Mouse (Mus musculus) midbrain, postnatal 0 days (tissue): ENCODE measurements at regions not wholly inside any gene's neighbourhood (a gene's known extent, or its start where the extent isn't known, plus 50 kb on each side); places are given as distances from the start of the nearest gene placed in this dataset.

Source experiments
- ATAC-seq: fragments of 200-750 bp; cut with Nextera tagmentation; 2 replicates; pipeline ENCODE4 v1.8.0; 2017; ENCODE audit warnings: moderate number of reproducible peaks, mild to moderate bottlenecking, moderate TSS enrichment, moderate library complexity; ENCODE audit not compliant: low FRiP score
- DNase-seq: peaks from one replicate; pipeline ENCODE4 v3.0.0-alpha.2; 2015; ENCODE audit warnings: low spot score
- H3K27ac ChIP-seq: fragments of 300-500 bp; sonication (generic); 2 replicates; pipeline ENCODE4 v1.5.1; 2014; ENCODE audit warnings: low read depth, mild to moderate bottlenecking, low read length, mixed read lengths
- H3K27me3 ChIP-seq: fragments of 300-500 bp; sonication (generic); 2 replicates; pipeline ENCODE4 v1.6.1; 2014; ENCODE audit warnings: low read length, control low read depth, mixed read lengths; ENCODE audit not compliant: insufficient read depth
- H3K36me3 ChIP-seq: fragments of 300-500 bp; sonication (generic); 2 replicates; pipeline ENCODE4 v1.6.1; 2014; ENCODE audit warnings: low read length, control low read depth, mixed read lengths; ENCODE audit not compliant: insufficient read depth
- H3K4me1 ChIP-seq: fragments of 300-500 bp; sonication (generic); 2 replicates; pipeline ENCODE4 v1.6.1; 2014; ENCODE audit warnings: mild to moderate bottlenecking, control low read depth, antibody characterized with exemption, low read length, mixed read lengths; ENCODE audit not compliant: insufficient read depth
- H3K4me2 ChIP-seq: fragments of 300-500 bp; sonication (generic); 2 replicates; pipeline ENCODE4 v1.6.1; 2014; ENCODE audit warnings: low read depth, mild to moderate bottlenecking, low read length, mixed read lengths; ENCODE audit not compliant: poor library complexity, severe bottlenecking
- H3K4me3 ChIP-seq: fragments of 300-500 bp; sonication (generic); 2 replicates; pipeline ENCODE4 v1.5.1; 2014; ENCODE audit warnings: low read depth, mild to moderate bottlenecking, low read length, moderate library complexity
- H3K9ac ChIP-seq: fragments of 300-500 bp; sonication (generic); replicated peaks from 2 replicates; pipeline ENCODE4 v1.6.1; 2014; ENCODE audit warnings: mild to moderate bottlenecking, low read length, moderate library complexity, mixed read lengths; ENCODE audit not compliant: poor library complexity, severe bottlenecking
- H3K9me3 ChIP-seq: fragments of 300-500 bp; sonication (generic); 2 replicates; pipeline ENCODE4 v1.6.1; 2016; ENCODE audit warnings: low read length, control low read depth
- CTCF ChIP-seq: IDR thresholded peaks from 2 replicates; pipeline ENCODE4 v1.5.1; 2016; ENCODE audit warnings: antibody characterized with exemption, mild to moderate bottlenecking
- WGBS: fragments of 180-500 bp; shearing (Covaris S2); extraction: QIAGEN DNeasy Blood & Tissue Kit; methylation state at CpG from one replicate; pipeline ENCODE4 v1.1.7; 2014; 5-methylcytosine and 5-hydroxymethylcytosine counted together

- TF ChIP-seq CTCF, result no peak
- ATAC-seq (no peak), DNase-seq (no peak)
- 60% methylated on average over 10 of the region's 10 CpGs for WGBS
- Histone ChIP-seq H3K4me2 (no peak overlapping the region), H3K27me3 (no peaks in the 10 kb centered on the region), H3K4me3 (no peak overlapping the region), H3K4me1 (no peaks in the 10 kb centered on the region), H3K27ac (no peak overlapping the region), H3K9me3 (no peaks in the 10 kb centered on the region), H3K9ac (no peak overlapping the region), H3K36me3 (no peaks in the 10 kb centered on the region)
Observed at GRCm38 (mm10) chr1:190495741-190496520, 325.4 kb upstream of the Prox1 start.

- no peaks in the 10 kb centered on the region for H3K4me1 ChIP-seq
- no peak overlapping the region for H3K9ac ChIP-seq
- H3K9me3 ChIP-seq, result no peaks in the 10 kb centered on the region
- H3K4me3 ChIP-seq, result no peak overlapping the region
- no peaks in the 10 kb centered on the region for H3K27me3 ChIP-seq
- ATAC-seq (no peak), DNase-seq (no peak)
- H3K4me2 ChIP-seq, result no peak overlapping the region
- H3K36me3 ChIP-seq, result no peaks in the 10 kb centered on the region
- 70% methylated on average over 7 of the region's 7 CpGs for WGBS
- no peak for TF ChIP-seq CTCF
- H3K27ac ChIP-seq, result no peak overlapping the region
Observed at GRCm38 (mm10) chr1:190486551-190487104, 316.1 kb upstream of the Prox1 start.

DNA sequence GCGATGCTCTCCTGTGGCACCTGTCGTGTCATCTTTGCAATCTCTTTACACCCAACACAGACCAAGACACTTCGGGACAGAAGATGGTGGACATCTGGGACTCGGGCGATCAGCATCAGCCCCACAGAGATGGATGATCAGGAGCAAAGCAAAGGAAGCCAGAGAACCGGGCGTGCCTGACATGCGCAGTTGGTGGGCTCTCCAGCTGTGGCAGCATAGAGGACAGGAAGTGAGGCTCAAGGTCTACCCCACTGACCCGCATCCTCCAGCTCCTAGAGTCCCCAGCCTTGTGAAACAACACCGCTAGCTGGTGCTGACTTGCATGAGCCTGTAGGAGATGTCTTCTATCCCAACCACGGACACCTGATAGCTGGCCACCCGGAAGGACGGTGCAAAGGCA, 312.9 kb upstream of the Prox1 start:
- 89% methylated on average over 13 of the region's 13 CpGs for WGBS

GRCm38 (mm10) chr1:190481071-190481470, 310.6 kb upstream of the Prox1 start:
- ATAC-seq (no peak), DNase-seq (no peak)
- WGBS, result 77% methylated on average over 11 of the region's 11 CpGs
- no peaks in the 10 kb centered on the region for H3K4me1 ChIP-seq
- H3K27ac ChIP-seq, result no peak overlapping the region
- no peak overlapping the region for H3K4me3 ChIP-seq
- H3K27me3 ChIP-seq, result no peaks in the 10 kb centered on the region
- no peak for TF ChIP-seq CTCF
- no peak overlapping the region for H3K4me2 ChIP-seq
- no peaks in the 10 kb centered on the region for H3K9me3 ChIP-seq
- H3K9ac ChIP-seq, result no peak overlapping the region
- no peaks in the 10 kb centered on the region for H3K36me3 ChIP-seq

More for the DNA sequence above, 312.9 kb upstream of the Prox1 start:
- H3K4me2 ChIP-seq, result no peak overlapping the region
- no peaks in the 10 kb centered on the region for H3K9me3 ChIP-seq
- no peak overlapping the region for H3K27ac ChIP-seq
- ATAC-seq, result no peak
- no peaks in the 10 kb centered on the region for H3K4me1 ChIP-seq
- DNase-seq, result no peak
- no peak overlapping the region for H3K4me3 ChIP-seq
- no peaks in the 10 kb centered on the region for H3K27me3 ChIP-seq
- H3K9ac ChIP-seq, result no peak overlapping the region
- no peaks in the 10 kb centered on the region for H3K36me3 ChIP-seq
- no peak for TF ChIP-seq CTCF

- no peak for ATAC-seq
- Histone ChIP-seq H3K9ac (no peak overlapping the region), H3K27me3 (no peaks in the 10 kb centered on the region), H3K4me1 (no peaks in the 10 kb centered on the region), H3K27ac (no peak overlapping the region), H3K36me3 (no peaks in the 10 kb centered on the region), H3K9me3 (no peaks in the 10 kb centered on the region), H3K4me3 (no peak overlapping the region), H3K4me2 (no peak overlapping the region)
- WGBS, result 61% methylated on average over 9 of the region's 9 CpGs
- TF ChIP-seq CTCF, result no peak
- DNase-seq, result peak; percentile 31
Observed at GRCm38 (mm10) chr1:190480601-190481000, 310.1 kb upstream of the Prox1 start.

DNA sequence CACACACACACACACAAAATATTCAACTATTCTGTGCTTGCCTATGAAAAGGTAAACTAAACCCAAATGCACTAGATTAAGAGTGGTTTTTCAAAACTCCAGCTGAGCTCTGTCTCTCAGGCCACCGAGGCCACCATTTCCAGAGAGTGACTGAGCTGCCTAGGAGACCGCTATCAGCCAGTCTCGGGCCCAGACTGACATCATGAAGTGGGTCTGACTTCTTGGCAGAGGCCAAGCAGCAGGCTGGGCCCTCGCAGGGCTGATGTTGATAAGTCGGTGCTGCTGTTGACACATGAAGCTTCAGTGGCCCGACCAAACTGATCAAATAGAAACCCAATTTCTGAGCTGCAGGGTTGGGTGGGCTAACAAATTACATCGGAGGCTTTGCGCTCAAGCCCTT, 302.2 kb upstream of the Prox1 start:
- no peak for ATAC-seq
- H3K9me3 ChIP-seq, result no peaks in the 10 kb centered on the region
- 86% methylated on average over 8 of the region's 8 CpGs for WGBS
- no peaks in the 10 kb centered on the region for H3K4me1 ChIP-seq
- no peaks in the 10 kb centered on the region for H3K27me3 ChIP-seq
- no peak overlapping the region for H3K9ac ChIP-seq
- H3K4me2 ChIP-seq, result no peak overlapping the region
- no peak for DNase-seq
- no peak overlapping the region for H3K27ac ChIP-seq
- no peak for TF ChIP-seq CTCF
- H3K4me3 ChIP-seq, result no peak overlapping the region
- H3K36me3 ChIP-seq, result no peaks in the 10 kb centered on the region
